Mouse (Mus musculus): ENCODE results near the gene Chadl.

DNA sequence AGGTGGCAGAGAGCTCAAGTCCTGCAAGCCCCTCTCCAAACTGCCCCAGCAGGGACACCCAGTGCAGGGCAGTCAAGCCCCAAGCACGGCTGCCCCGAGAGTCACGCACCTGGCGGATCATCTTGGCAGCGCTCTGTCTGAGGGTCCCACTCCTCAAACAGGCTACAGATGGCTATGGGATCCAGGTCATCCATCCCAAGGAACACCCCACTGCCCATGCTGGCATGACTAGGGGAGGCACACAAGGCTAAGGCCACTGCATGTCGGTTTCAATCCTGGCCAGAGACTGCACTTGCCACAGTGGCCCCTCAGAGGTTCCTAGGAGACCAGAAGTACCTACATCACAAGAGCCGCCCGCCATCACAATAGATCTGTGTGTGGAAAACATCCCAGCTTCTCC, 28.9 kb upstream of the Chadl start:
- TF ChIP-seq POLR2A (IDR thresholded peaks at IDR 0.05; ENCODE audit: borderline replicate concordance, extremely low read depth, insufficient read depth, insufficient read length, poor library complexity, severe bottlenecking) (no peak), CTCF (IDR thresholded peaks at IDR 0.05; ENCODE audit: borderline replicate concordance, extremely low read depth, insufficient read depth, insufficient read length) (no peak)

Measured in brain, embryonic 14.5 days (tissue).